Mouse (Mus musculus): ENCODE data around the gene Ccl6.
"Not testable (repeated sequence)": the region's sequence is repeated elsewhere in the genome, so short reads cannot be mapped to it uniquely, and the experiment has no call there.

Ccl6 gene

GRCm38 (mm10) chr11:83557074-83557473, 35.8 kb downstream of the Ccl6 start:
- DNase-seq = no peak

GRCm38 (mm10) chr11:83556085-83556781, 36.7 kb downstream of the Ccl6 start:
- DNase-seq = peak; percentile 73 to 81

GRCm38 (mm10) chr11:83551668-83552067, 41.2 kb downstream of the Ccl6 start:
- no peak for DNase-seq

GRCm38 (mm10) chr11:83551037-83551436, 41.9 kb downstream of the Ccl6 start:
- DNase-seq = not testable (repeated sequence)

GRCm38 (mm10) chr11:83550186-83550632, 42.7 kb downstream of the Ccl6 start:
- DNase-seq = no peak

GRCm38 (mm10) chr11:83544214-83544613, 48.7 kb downstream of the Ccl6 start:
- no peak for DNase-seq

GRCm38 (mm10) chr11:83541415-83541814, 51.5 kb downstream of the Ccl6 start:
- DNase-seq = no peak

- no peak for DNase-seq
Measured at GRCm38 (mm10) chr11:83540931-83541330, 52.0 kb downstream of the Ccl6 start.

- DNase-seq = peak; percentile 26 to 40
Measured at GRCm38 (mm10) chr11:83538705-83539314, 54.1 kb downstream of the Ccl6 start.

Measured in kidney, postnatal 4 days (tissue).